Mouse (Mus musculus): ENCODE results near the gene Shisa8. TPM values are rescaled to one million over a fixed set of nuclear protein-coding genes. Genes with fewer than 3 reads are reported as not detected.

Gene Shisa8
- polyA plus RNA-seq, 1 experiment from 2014 or later, result 0.34 TPM

DNA sequence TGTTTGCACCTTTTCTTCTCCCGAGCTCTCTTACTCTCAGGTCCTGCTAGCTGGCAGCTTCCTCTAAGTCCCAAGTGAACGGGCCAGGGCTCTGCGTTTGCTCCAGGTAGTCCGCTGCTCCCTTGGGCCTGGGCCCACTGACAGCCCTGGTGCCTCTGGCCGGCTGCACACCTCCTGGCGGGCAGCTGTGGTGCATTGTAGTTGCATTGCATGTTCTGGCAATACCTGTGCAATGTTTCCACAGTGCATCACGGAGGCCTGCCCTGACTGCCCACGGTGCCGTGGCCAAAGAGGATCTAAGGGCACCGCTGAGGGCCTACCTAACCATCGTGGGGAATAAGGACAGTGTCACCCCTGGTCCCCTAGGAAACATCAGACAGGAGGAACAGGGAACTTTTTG lies 14.7 kb downstream of the Shisa8 start:
- no peaks in the 10 kb centered on the region for H3K9me3 ChIP-seq
- no peak overlapping the region for H3K4me3 ChIP-seq
- H3K36me3 ChIP-seq, result peaks cover 98% of the 10 kb centered on the region
- ATAC-seq (ENCODE audit: low FRiP score, low read depth), result no peak
- no peaks in the 10 kb centered on the region for H3K4me1 ChIP-seq
- no peak overlapping the region for H3K9ac ChIP-seq
- H3K27me3 ChIP-seq, result no peaks in the 10 kb centered on the region
- H3K4me2 ChIP-seq (replicated peaks), result no peak overlapping the region
- no peak overlapping the region for H3K27ac ChIP-seq
- 93% methylated on average over 11 of the region's 11 CpGs for WGBS

GRCm38 (mm10) chr15:82197246-82197750 lies 15.3 kb downstream of the Shisa8 start:
- H3K27ac ChIP-seq, result no peak overlapping the region
- ATAC-seq (ENCODE audit: low FRiP score, low read depth), result no peak
- H3K27me3 ChIP-seq, result no peaks in the 10 kb centered on the region
- H3K9ac ChIP-seq, result no peak overlapping the region
- H3K9me3 ChIP-seq, result no peaks in the 10 kb centered on the region
- peaks cover 98% of the 10 kb centered on the region for H3K36me3 ChIP-seq
- H3K4me3 ChIP-seq, result no peak overlapping the region
- no peaks in the 10 kb centered on the region for H3K4me1 ChIP-seq
- 94% methylated on average over 10 of the region's 10 CpGs for WGBS
- H3K4me2 ChIP-seq (replicated peaks), result no peak overlapping the region

DNA sequence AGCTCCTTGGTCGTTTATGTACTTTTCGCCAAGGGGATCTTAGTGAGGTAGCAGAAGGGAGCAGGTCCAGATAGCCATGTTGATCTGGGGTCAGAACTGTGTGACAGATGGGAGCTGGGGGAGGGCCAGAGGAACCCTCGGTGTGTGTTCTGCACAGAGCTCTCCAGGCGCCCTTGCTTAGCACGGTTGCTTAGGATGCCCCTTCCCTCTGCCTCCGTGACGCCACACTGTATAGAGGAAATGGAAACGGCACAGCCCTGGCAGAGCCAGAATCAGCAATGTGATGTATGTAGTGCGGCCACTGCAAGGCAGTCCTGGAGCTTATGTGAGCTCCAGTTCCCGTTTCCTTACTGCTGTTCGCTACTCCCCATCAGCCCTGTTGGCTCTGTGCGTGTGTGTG lies 16.3 kb downstream of the Shisa8 start:
- no peak for ATAC-seq (ENCODE audit: low FRiP score, low read depth)
- H3K9ac ChIP-seq, result no peak overlapping the region
- peaks cover 98% of the 10 kb centered on the region for H3K36me3 ChIP-seq
- no peaks in the 10 kb centered on the region for H3K4me1 ChIP-seq
- H3K4me3 ChIP-seq, result no peak overlapping the region
- WGBS, result 88% methylated on average over 12 of the region's 12 CpGs
- H3K27me3 ChIP-seq, result no peaks in the 10 kb centered on the region
- H3K9me3 ChIP-seq, result no peaks in the 10 kb centered on the region
- no peak overlapping the region for H3K4me2 ChIP-seq (replicated peaks)
- no peak overlapping the region for H3K27ac ChIP-seq

DNA sequence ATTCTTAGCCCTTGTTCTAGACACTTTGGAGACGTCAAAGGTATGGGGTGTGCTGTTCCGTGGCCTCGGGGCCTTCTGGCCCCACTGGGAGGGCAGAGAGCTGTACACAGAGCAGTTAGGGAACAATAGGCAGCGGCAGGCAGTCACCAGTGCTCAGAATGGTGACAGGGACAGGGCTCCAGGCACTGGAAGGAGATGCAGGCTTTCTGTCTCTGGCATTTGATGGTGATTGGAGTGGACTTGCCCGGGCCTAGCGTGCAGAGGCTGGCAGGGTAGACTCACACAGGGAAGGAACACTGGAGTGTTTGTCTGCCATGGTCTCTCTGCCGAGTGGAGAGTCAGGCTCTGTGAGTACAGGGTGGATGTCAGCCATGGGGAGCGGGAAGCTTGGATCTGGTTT lies 20.0 kb downstream of the Shisa8 start:
- H3K27ac ChIP-seq, result no peak overlapping the region
- no peak overlapping the region for H3K9ac ChIP-seq
- no peaks in the 10 kb centered on the region for H3K27me3 ChIP-seq
- peaks cover 99% of the 10 kb centered on the region for H3K36me3 ChIP-seq
- no peak for ATAC-seq (ENCODE audit: low FRiP score, low read depth)
- 89% methylated on average over 8 of the region's 8 CpGs for WGBS
- no peak overlapping the region for H3K4me2 ChIP-seq (replicated peaks)
- no peaks in the 10 kb centered on the region for H3K9me3 ChIP-seq
- no peaks in the 10 kb centered on the region for H3K4me1 ChIP-seq
- H3K4me3 ChIP-seq, result no peak overlapping the region

DNA sequence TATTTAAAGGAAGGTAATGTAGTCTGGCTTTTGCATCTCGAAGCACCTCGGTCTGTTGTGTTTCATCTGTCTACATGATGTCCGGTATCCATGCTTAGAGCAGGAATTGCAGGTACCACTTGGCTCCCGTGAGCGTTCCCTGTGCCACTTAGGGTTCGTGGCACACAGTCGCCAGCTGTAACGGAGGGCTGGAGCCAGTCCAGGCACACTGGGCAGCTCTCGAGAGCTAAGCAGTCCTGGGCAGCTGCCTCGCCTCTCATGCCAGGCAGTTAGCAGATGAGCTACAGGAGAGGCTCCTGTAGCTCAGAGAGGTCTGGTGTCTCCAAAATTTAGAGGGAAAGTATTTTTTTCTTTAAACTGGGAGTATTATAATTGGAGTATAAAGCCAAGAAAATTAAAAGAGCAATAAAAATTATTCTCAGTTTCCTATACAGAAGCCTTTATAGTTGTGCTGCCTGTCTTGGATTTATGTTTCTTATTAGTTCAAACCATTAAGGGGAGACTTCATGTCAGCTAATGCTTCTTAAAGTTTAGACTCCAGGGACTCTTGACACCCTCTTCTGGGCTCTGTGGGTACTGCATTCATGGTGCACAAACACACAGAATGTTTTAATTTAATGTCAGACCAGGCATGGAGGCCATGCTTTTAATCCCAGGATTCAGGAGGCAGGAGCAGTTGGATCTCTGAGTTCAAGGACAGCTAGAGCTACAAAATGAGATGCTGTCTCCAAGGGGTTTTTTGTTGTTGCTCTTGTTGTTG lies 24.0 kb downstream of the Shisa8 start:
- Histone ChIP-seq H3K4me1 (no peaks in the 10 kb centered on the region), H3K27me3 (no peaks in the 10 kb centered on the region), H3K9ac (no peak overlapping the region), H3K27ac (no peak overlapping the region), H3K4me2 (replicated peaks) (no peak overlapping the region), H3K9me3 (0 out of 2 replicates have a peak, but pooled peaks cover 4% of the 10 kb centered on the region), H3K4me3 (no peak overlapping the region), H3K36me3 (peaks cover 99% of the 10 kb centered on the region)
- 94% methylated on average over 10 of the region's 10 CpGs for WGBS
- no peak for ATAC-seq (ENCODE audit: low FRiP score, low read depth)

- Histone ChIP-seq H3K4me3 (no peak overlapping the region), H3K4me2 (replicated peaks) (no peak overlapping the region), H3K9ac (no peak overlapping the region), H3K27ac (no peak overlapping the region), H3K36me3 (peaks cover 99% of the 10 kb centered on the region), H3K9me3 (0 out of 2 replicates have a peak, but pooled peaks cover 4% of the 10 kb centered on the region), H3K4me1 (no peaks in the 10 kb centered on the region), H3K27me3 (no peaks in the 10 kb centered on the region)
- ATAC-seq (ENCODE audit: low FRiP score, low read depth), result no peak
- 92% methylated on average over 1 of the region's 1 CpGs for WGBS
These were observed 24.7 kb downstream of the Shisa8 start for GRCm38 (mm10) chr15:82187924-82188323.

DNA sequence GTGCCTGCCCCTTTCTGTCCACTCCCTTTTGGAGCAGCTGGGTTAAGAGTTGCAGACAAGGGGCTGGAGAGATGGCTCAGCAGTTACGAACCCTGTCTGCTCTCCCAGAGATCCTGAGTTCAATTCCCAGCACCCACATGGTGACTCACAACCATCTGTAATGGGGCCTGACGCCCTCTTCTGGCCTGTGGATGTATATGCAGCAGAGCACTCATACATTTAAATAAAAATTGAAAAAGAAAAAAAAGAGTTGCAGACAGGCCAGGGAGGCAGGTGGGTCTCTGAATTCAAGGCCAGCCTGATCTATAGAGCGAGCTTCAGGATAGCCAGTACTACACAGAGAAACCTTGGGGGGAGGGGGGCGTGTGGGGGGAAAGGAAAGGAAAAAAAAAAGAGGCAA lies 25.2 kb downstream of the Shisa8 start:
- no peak overlapping the region for H3K27ac ChIP-seq
- no peak overlapping the region for H3K4me3 ChIP-seq
- no peak overlapping the region for H3K4me2 ChIP-seq (replicated peaks)
- 85% methylated on average over 4 of the region's 4 CpGs for WGBS
- no peaks in the 10 kb centered on the region for H3K27me3 ChIP-seq
- ATAC-seq (ENCODE audit: low FRiP score, low read depth), result no peak
- no peaks in the 10 kb centered on the region for H3K4me1 ChIP-seq
- peaks cover 5% of the 10 kb centered on the region; the same call in 1 of the 2 replicates for H3K9me3 ChIP-seq
- H3K36me3 ChIP-seq, result peaks cover 99% of the 10 kb centered on the region
- H3K9ac ChIP-seq, result no peak overlapping the region

- no peak overlapping the region for H3K27ac ChIP-seq
- no peaks in the 10 kb centered on the region for H3K27me3 ChIP-seq
- H3K4me3 ChIP-seq, result no peak overlapping the region
- H3K9me3 ChIP-seq, result peaks cover 10% of the 10 kb centered on the region
- no peak overlapping the region for H3K9ac ChIP-seq
- 85% methylated on average over 5 of the region's 5 CpGs for WGBS
- peaks cover 99% of the 10 kb centered on the region for H3K36me3 ChIP-seq
- H3K4me1 ChIP-seq, result no peaks in the 10 kb centered on the region
- H3K4me2 ChIP-seq (replicated peaks), result no peak overlapping the region
- ATAC-seq (ENCODE audit: low FRiP score, low read depth), result no peak
These were observed 25.7 kb downstream of the Shisa8 start for GRCm38 (mm10) chr15:82186931-82187330.

- H3K27me3 ChIP-seq, result no peaks in the 10 kb centered on the region
- H3K36me3 ChIP-seq, result peaks cover 99% of the 10 kb centered on the region
- WGBS, result 86% methylated on average over 14 of the region's 14 CpGs
- no peak overlapping the region for H3K27ac ChIP-seq
- peaks cover 13% of the 10 kb centered on the region for H3K9me3 ChIP-seq
- H3K9ac ChIP-seq, result no peak overlapping the region
- H3K4me3 ChIP-seq, result no peak overlapping the region
- H3K4me1 ChIP-seq, result no peaks in the 10 kb centered on the region
- H3K4me2 ChIP-seq (replicated peaks), result no peak overlapping the region
- no peak for ATAC-seq (ENCODE audit: low FRiP score, low read depth)
These were observed 26.5 kb downstream of the Shisa8 start for GRCm38 (mm10) chr15:82186131-82186530.

GRCm38 (mm10) chr15:82185062-82185783 lies 27.4 kb downstream of the Shisa8 start:
- Histone ChIP-seq H3K4me1 (no peaks in the 10 kb centered on the region), H3K9me3 (peaks cover 13% of the 10 kb centered on the region), H3K36me3 (peaks cover 100% of the 10 kb centered on the region), H3K4me2 (replicated peaks) (no peak overlapping the region), H3K9ac (no peak overlapping the region), H3K27me3 (no peaks in the 10 kb centered on the region), H3K27ac (no peak overlapping the region), H3K4me3 (no peak overlapping the region)
- WGBS, result 85% methylated on average over 14 of the region's 14 CpGs
- no peak for ATAC-seq (ENCODE audit: low FRiP score, low read depth)

DNA sequence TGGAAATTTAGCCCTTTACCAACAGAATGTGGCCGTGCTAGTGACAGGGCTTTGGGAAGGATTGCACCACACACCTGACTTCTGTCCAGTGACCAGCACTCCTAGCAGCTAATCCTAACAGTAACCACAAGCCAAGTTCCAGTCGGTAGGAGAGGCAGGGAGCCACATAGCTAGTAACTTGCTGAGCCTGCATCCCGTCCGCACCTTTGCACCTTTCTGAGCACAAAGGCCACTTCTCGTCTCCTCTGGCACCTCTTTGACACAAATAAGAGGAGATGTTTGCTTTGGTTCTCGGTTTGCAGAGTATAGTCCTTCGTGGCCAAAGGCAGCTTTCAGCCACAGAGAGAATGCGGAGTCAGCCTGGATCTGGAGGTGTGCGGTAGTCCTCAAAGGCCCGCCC lies 28.0 kb downstream of the Shisa8 start:
- no peaks in the 10 kb centered on the region for H3K4me1 ChIP-seq
- H3K27ac ChIP-seq, result no peak overlapping the region
- no peak overlapping the region for H3K4me2 ChIP-seq (replicated peaks)
- peaks cover 13% of the 10 kb centered on the region for H3K9me3 ChIP-seq
- H3K36me3 ChIP-seq, result peaks cover 100% of the 10 kb centered on the region
- H3K4me3 ChIP-seq, result no peak overlapping the region
- no peak for ATAC-seq (ENCODE audit: low FRiP score, low read depth)
- WGBS, result 88% methylated on average over 10 of the region's 10 CpGs
- H3K9ac ChIP-seq, result no peak overlapping the region
- H3K27me3 ChIP-seq, result no peaks in the 10 kb centered on the region

DNA sequence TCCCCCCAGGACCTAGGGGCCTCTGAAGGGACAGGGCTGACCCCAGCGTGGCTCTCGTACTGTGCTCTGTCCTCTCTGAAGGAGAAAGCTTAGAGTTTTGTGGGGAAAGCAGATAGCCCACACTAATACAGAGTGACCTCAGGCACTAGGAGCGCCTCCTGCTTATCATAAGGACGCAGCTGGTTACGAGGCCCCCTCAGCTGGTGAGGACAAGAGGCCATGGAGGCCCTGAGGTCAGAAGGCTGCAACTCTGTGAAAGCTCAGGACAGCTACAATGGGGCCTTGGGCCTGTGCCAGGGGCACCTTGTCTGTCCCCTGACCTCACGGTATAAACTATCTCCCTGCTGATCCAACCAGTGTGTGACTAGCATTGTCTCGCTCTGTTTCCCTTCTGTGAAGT lies 28.4 kb downstream of the Shisa8 start:
- H3K4me2 ChIP-seq (replicated peaks), result no peak overlapping the region
- no peaks in the 10 kb centered on the region for H3K4me1 ChIP-seq
- no peak overlapping the region for H3K27ac ChIP-seq
- no peaks in the 10 kb centered on the region for H3K27me3 ChIP-seq
- ATAC-seq (ENCODE audit: low FRiP score, low read depth), result no peak
- peaks cover 13% of the 10 kb centered on the region for H3K9me3 ChIP-seq
- no peak overlapping the region for H3K9ac ChIP-seq
- H3K36me3 ChIP-seq, result peaks cover 100% of the 10 kb centered on the region
- H3K4me3 ChIP-seq, result no peak overlapping the region
- 88% methylated on average over 7 of the region's 7 CpGs for WGBS
